Mouse (Mus musculus) hindbrain, embryonic 14.5 days (tissue): ENCODE data around the gene Wfdc10. TPM values are rescaled to one million over a fixed set of nuclear protein-coding genes. Genes with fewer than 3 reads are reported as not detected.

Experiments
- ATAC-seq: fragments of 200-750 bp; cut with Nextera tagmentation; 2 replicates; pipeline ENCODE4 v1.8.0; 2017; ENCODE audit warnings: moderate number of reproducible peaks, mild to moderate bottlenecking, moderate TSS enrichment, moderate library complexity; ENCODE audit not compliant: low FRiP score
- DNase-seq: peaks from one replicate; pipeline ENCODE4 v3.0.0-alpha.2; 2015; ENCODE audit warnings: low spot score
- H3K27ac ChIP-seq: fragments of 300-500 bp; sonication (generic); 2 replicates; pipeline ENCODE4 v1.5.1; 2014; ENCODE audit warnings: mild to moderate bottlenecking, moderate library complexity
- H3K27me3 ChIP-seq: fragments of 300-500 bp; sonication (generic); 2 replicates; pipeline ENCODE4 v1.6.1; 2014; ENCODE audit warnings: mild to moderate bottlenecking, low read length, mixed read lengths; ENCODE audit not compliant: control insufficient read depth, insufficient read depth
- H3K36me3 ChIP-seq: fragments of 300-500 bp; sonication (generic); replicated peaks from 2 replicates; pipeline ENCODE4 v1.6.1; 2014; ENCODE audit not compliant: control insufficient read depth, insufficient read depth
- H3K4me1 ChIP-seq: fragments of 300-500 bp; sonication (generic); replicated peaks from 2 replicates; pipeline ENCODE4 v1.6.1; 2014; ENCODE audit warnings: antibody characterized with exemption, low read length, mixed read lengths; ENCODE audit not compliant: control insufficient read depth, insufficient read depth
- H3K4me2 ChIP-seq: fragments of 300-500 bp; sonication (generic); replicated peaks from 2 replicates; pipeline ENCODE4 v1.6.1; 2014; ENCODE audit warnings: mild to moderate bottlenecking, moderate library complexity
- H3K4me3 ChIP-seq: fragments of 300-500 bp; sonication (generic); replicated peaks from 2 replicates; pipeline ENCODE4 v1.5.1; 2014; ENCODE audit warnings: mild to moderate bottlenecking, low read length
- H3K9ac ChIP-seq: fragments of 300-500 bp; sonication (generic); 2 replicates; pipeline ENCODE4 v1.6.1; 2014
- H3K9me3 ChIP-seq: fragments of 300-500 bp; sonication (generic); 2 replicates; pipeline ENCODE4 v1.6.1; 2016; ENCODE audit warnings: low read length; ENCODE audit not compliant: control insufficient read depth
- WGBS: fragments of 180-500 bp; shearing (Covaris S2); extraction: QIAGEN DNeasy Blood & Tissue Kit; methylation state at CpG from one replicate; pipeline ENCODE4 v1.1.7; 2014; 5-methylcytosine and 5-hydroxymethylcytosine counted together
- polyA plus RNA-seq: library from polyadenylated mRNA; unstranded; fragments of >200 nt; fragmentation: Nextera tagmentation; extraction: Ambion mirVana; gene quantifications from 2 replicates; pipeline ENCODE4 v1.2.1, GENCODE M21; 2014

The Wfdc10 gene
- polyA plus RNA-seq, 1 experiment from 2014 or later = not detected

DNA sequence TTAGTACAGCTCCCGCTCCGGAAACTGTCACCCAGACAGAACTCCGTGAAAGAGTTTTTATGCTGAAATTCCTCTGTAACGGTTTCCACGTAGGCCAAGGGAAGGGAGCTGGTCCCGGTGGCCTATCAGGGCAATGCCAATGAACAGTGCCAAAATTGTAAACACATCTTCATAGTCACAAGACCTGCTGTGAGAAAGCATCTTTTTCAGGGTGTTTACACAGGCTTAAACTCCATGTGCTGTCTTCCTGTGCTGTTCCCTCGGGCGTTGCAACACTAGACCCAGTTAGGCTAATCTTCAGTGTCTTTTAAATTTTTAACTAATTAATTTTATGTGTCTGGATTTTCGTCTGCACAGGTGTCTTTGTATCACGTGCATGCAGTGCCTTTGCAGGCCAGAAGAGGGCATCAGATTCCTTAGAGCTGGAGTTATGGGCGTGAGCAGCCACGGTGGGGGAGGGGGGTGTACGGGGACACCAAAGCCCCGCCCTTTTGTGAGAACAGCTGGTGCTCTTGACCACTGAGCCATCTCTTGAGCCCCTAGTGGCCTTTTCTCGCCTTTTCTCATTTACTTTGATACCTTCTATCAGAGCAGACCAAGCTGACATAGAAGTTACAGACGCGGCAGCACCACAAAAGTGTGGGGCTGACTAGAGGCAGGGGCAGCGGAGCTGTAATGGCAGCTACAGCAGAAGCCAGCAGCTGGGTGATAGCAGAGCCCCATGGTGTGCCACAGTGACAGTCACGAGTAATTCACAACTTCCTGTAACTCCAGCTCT is 23.2 kb downstream of the Wfdc10 start:
- peak; percentile 74 for DNase-seq
- Histone ChIP-seq H3K4me1 (peaks cover 5% of the 10 kb centered on the region; the same call in 1 of the 2 replicates), H3K4me2 (peak overlapping the region; percentile 52), H3K9me3 (no peaks in the 10 kb centered on the region), H3K27ac (no peak overlapping the region), H3K9ac (no peak overlapping the region), H3K4me3 (peak overlapping the region; percentile 24), H3K27me3 (no peaks in the 10 kb centered on the region), H3K36me3 (no peaks in the 10 kb centered on the region)
- 22% methylated on average over 19 of the region's 19 CpGs for WGBS
- ATAC-seq = peak; percentile 73; the same call in 1 of the 2 replicates

DNA sequence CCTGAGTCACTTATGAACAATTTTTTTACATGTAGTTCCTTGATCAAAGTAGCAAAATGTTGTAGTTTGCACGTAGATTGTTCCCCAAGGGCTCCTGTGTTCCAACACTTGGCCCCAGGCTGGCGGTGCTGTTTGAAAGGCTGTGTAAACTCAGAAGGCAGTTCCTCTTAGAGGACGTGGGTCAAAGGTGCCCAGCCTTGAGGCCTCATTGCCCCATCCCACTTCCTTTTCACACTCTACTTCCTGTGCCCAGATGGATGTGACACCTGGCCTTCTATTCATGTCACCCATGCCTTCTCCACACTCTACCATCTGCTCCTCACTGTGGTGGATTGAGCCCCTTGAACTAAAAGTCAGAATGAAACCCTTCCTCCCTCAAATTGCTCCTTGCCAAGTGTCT is 24.1 kb downstream of the Wfdc10 start:
- DNase-seq (no peak), ATAC-seq (no peak)
- Histone ChIP-seq H3K27me3 (no peaks in the 10 kb centered on the region), H3K4me3 (no peak overlapping the region), H3K4me2 (no peak overlapping the region), H3K36me3 (no peaks in the 10 kb centered on the region), H3K9me3 (no peaks in the 10 kb centered on the region), H3K9ac (no peak overlapping the region), H3K4me1 (peaks cover 5% of the 10 kb centered on the region; the same call in 1 of the 2 replicates), H3K27ac (no peak overlapping the region)
- 65% methylated on average over 3 of the region's 3 CpGs for WGBS

DNA sequence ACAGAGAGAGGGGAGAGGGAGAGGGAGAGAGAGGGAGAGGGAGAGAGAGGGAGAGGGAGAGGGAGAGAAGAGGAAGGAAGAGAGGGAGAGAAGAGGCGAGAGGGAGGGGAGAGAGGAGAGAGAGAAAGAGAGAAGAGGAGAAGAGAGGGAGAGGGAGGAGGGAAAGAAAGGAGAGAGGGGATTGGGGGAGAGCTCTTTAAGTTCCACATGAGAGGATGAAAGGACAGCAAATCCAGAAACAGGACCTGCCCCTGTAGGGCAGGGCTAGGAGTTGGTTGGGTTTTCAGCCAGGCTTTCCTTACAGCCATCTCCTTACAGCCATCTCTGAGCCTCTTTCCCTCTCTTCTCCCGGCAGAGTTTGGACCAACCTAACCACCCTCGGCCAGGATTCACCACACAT is 29.0 kb downstream of the Wfdc10 start, which contains the start of gene Wfdc13:
Gene Wfdc13 (plus strand): TSS at position 301 of the 400 bp plus-strand sequence.
- DNase-seq (no peak), ATAC-seq (no peak)
- H3K4me1 ChIP-seq = no peaks in the 10 kb centered on the region
- no peaks in the 10 kb centered on the region for H3K27me3 ChIP-seq
- H3K4me3 ChIP-seq = no peak within 1 kb of the TSS
- no peaks in the 10 kb centered on the region for H3K9me3 ChIP-seq
- no peak within 1 kb of the TSS for H3K4me2 ChIP-seq
- WGBS = 84% methylated on average over 3 of the region's 3 CpGs
- no peaks in the 10 kb centered on the region for H3K36me3 ChIP-seq
- no peak within 1 kb of the TSS for H3K9ac ChIP-seq
- no peak within 1 kb of the TSS for H3K27ac ChIP-seq

DNA sequence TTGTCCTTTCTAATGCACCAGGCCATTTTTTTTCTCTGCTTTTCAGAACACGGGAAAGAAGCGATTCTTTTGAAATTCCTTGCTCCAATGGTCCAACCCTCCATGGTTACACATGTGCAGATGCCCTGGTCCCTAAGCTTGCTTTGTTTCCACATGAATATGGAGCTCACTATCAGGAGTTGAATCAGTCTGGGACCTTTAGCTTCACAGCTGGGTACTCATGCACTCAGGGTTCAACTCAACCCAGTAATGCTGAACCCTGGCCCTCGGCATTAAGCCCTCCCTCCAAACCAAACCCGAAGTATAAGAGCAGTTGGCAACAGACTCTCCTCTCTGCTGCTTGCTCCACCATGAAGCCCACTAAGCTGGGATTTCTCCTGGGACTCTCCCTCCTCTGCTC is 42.4 kb downstream of the Wfdc10 start, which contains the start of gene Spint4:
Gene Spint4 (plus strand): TSS at position 301 of the 400 bp plus-strand sequence.
- 70% methylated on average over 4 of the region's 4 CpGs for WGBS
- DNase-seq = no peak
- no peak for ATAC-seq
- no peaks in the 10 kb centered on the region for H3K36me3 ChIP-seq
- no peaks in the 10 kb centered on the region for H3K27me3 ChIP-seq
- H3K4me3 ChIP-seq = no peak within 1 kb of the TSS
- no peak within 1 kb of the TSS for H3K4me2 ChIP-seq
- H3K27ac ChIP-seq = no peak within 1 kb of the TSS
- H3K4me1 ChIP-seq = no peaks in the 10 kb centered on the region
- H3K9ac ChIP-seq = no peak within 1 kb of the TSS
- no peaks in the 10 kb centered on the region for H3K9me3 ChIP-seq

DNA sequence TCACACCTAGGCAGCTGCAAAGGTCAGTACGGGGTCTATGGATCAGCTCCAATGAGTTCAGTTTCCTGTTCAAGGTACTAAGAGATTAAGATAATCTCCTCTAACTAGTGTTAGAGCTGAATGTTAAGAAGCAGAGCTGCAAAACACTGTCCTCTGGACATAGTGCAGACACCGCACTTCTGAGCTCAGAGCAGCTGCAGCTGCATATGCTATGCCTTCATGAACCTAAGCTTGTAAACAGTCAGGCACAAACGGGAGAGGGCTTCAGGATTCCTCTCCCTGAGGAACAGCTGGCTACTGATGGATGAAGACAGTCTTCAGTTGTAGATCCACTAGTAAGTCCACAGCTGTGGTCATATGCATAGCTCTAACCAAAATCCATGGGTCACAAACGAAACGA is 45.1 kb downstream of the Wfdc10 start:
- Histone ChIP-seq H3K4me1 (no peaks in the 10 kb centered on the region), H3K27me3 (no peaks in the 10 kb centered on the region), H3K9ac (no peak overlapping the region), H3K9me3 (no peaks in the 10 kb centered on the region), H3K36me3 (no peaks in the 10 kb centered on the region), H3K4me3 (no peak overlapping the region), H3K4me2 (no peak overlapping the region), H3K27ac (no peak overlapping the region)
- WGBS = 88% methylated on average over 5 of the region's 5 CpGs
- ATAC-seq (no peak), DNase-seq (no peak)

DNA sequence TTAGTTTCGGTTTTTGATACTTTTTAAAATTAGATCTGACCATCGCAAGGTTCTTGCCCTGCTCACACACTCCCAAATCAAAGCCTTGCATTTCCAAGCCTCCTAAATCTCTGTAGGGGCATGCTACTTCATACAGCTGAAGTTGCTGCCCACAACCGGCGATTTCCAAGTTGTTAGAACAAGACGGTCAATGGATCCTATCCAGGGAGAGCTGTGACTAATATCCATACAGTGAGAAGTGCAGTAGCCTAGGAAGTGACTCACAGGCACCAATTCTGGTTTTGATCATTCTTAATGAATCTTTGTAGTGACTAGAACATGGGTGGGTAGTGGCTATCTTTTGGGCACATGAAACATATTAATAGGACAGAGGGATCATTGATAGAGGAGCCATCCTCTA is 45.9 kb downstream of the Wfdc10 start:
- H3K4me2 ChIP-seq = no peak overlapping the region
- ATAC-seq = no peak
- H3K36me3 ChIP-seq = no peaks in the 10 kb centered on the region
- H3K27me3 ChIP-seq = no peaks in the 10 kb centered on the region
- H3K9me3 ChIP-seq = no peaks in the 10 kb centered on the region
- DNase-seq = no peak
- no peak overlapping the region for H3K9ac ChIP-seq
- no peaks in the 10 kb centered on the region for H3K4me1 ChIP-seq
- H3K27ac ChIP-seq = no peak overlapping the region
- H3K4me3 ChIP-seq = no peak overlapping the region
- WGBS = 85% methylated on average over 5 of the region's 5 CpGs

DNA sequence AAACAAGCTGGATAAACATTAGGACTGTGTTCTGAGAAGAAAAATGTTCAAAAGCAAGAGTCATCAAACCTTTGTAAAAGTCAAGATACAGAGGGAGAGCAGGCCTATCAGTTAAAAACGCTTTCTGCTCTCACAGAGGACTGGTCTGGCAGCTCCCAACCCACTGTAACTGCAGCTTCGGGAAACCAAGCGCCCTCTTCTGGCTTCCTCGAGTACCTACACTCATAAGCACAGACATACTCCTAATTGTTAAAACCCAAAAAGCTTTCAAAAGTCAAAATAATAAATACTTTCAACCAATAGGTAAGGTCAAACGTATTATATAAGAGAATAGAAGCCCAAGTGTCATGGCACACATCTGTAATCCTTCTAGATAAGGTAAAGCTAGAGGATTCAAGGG is 48.4 kb downstream of the Wfdc10 start:
- Histone ChIP-seq H3K4me3 (no peak overlapping the region), H3K27ac (no peak overlapping the region), H3K4me2 (no peak overlapping the region), H3K4me1 (no peaks in the 10 kb centered on the region), H3K9me3 (no peaks in the 10 kb centered on the region), H3K36me3 (no peaks in the 10 kb centered on the region), H3K27me3 (no peaks in the 10 kb centered on the region), H3K9ac (no peak overlapping the region)
- ATAC-seq = no peak
- no peak for DNase-seq
- 86% methylated on average over 5 of the region's 5 CpGs for WGBS

DNA sequence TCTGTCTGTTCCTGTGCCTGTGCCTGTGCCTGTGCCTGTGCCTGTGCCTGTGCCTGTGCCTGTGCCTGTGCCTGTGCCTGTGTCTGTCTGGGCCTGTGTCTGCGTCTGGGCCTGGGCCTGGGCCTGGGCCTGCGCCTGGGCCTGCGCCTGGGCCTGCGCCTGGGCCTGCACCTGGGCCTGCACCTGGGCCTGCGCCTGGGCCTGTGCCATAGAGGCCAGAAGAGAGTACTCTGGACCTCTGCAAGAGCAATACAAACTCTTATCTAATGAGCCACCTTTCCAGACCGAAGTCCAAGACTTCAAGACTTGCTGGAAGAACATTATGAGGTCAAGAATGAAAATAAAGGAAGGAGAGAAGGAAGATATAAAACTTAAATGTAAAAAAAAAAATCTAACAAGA is 49.5 kb downstream of the Wfdc10 start:
- Histone ChIP-seq H3K4me3 (no peak overlapping the region), H3K4me2 (no peak overlapping the region), H3K27me3 (no peaks in the 10 kb centered on the region), H3K9ac (no peak overlapping the region), H3K9me3 (no peaks in the 10 kb centered on the region), H3K27ac (no peak overlapping the region), H3K36me3 (no peaks in the 10 kb centered on the region), H3K4me1 (no peaks in the 10 kb centered on the region)
- DNase-seq (no peak), ATAC-seq (no peak)
- WGBS = 88% methylated on average over 6 of the region's 6 CpGs

DNA sequence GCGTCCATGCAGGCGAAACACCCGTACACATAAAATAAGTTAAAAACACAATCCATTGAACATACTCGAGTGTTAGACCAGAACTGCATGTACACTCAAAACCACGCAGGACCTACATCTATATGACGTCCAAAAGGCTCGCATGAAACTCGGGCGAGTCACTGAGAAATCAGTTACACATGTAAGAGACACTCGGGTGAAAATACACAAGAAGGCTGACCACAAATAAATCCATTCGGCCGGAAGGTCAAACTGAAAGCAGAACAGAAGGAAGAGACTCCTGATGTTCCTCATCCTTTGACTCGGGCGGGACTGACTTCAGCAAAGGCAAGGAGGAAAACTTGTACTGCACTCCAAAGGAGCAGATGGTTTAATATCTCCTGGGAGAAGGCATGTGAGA is 50.1 kb downstream of the Wfdc10 start:
- no peak for ATAC-seq
- no peaks in the 10 kb centered on the region for H3K36me3 ChIP-seq
- H3K9me3 ChIP-seq = no peaks in the 10 kb centered on the region
- no peaks in the 10 kb centered on the region for H3K4me1 ChIP-seq
- H3K4me2 ChIP-seq = no peak overlapping the region
- no peaks in the 10 kb centered on the region for H3K27me3 ChIP-seq
- H3K27ac ChIP-seq = no peak overlapping the region
- DNase-seq = no peak
- no peak overlapping the region for H3K9ac ChIP-seq
- H3K4me3 ChIP-seq = no peak overlapping the region
- 93% methylated on average over 14 of the region's 14 CpGs for WGBS
